Mouse (Mus musculus): ENCODE measurements around the gene Arrdc1. TPM values are rescaled to one million over a fixed set of nuclear protein-coding genes. Genes with fewer than 3 reads are reported as not detected.
"Not testable (repeated sequence)": the region's sequence is repeated elsewhere in the genome, so short reads cannot be mapped to it uniquely, and the experiment has no call there.

The Arrdc1 gene
- polyA plus RNA-seq, 1 experiment = 102 TPM

DNA sequence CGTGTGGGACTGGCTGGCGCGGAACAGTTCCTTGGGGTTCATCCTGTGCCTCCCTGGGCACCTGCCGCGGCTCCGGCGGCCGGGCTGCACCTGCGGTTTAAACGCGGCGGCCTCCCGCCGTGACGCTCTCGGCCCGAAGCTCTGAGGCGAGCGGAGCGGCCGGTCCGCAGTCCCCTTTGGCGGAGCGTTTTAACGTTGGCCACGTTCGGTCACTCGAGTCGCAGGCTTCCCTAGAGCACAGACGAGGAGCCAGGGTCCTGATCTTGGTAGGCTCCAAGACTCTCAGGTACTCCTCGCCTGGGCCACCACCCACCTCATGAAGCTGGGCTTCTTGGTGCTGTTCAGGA, 15.1 kb upstream of the Arrdc1 start:
- Histone ChIP-seq H3K27ac (ENCODE audit: insufficient read depth, low read depth, low read length) (no peak overlapping the region), H3K4me3 (ENCODE audit: insufficient read depth, low read length) (peak overlapping the region; percentile 93), H3K4me1 (ENCODE audit: control insufficient read depth, insufficient read depth, low read length) (peaks cover 10% of the 10 kb centered on the region)
- no peak for TF ChIP-seq CTCF (IDR thresholded peaks at IDR 0.05; ENCODE audit: low read depth, low read length)
- no peak for TF ChIP-seq POLR2A (IDR thresholded peaks at IDR 0.05; ENCODE audit: borderline replicate concordance, low read depth, low read length)

DNA sequence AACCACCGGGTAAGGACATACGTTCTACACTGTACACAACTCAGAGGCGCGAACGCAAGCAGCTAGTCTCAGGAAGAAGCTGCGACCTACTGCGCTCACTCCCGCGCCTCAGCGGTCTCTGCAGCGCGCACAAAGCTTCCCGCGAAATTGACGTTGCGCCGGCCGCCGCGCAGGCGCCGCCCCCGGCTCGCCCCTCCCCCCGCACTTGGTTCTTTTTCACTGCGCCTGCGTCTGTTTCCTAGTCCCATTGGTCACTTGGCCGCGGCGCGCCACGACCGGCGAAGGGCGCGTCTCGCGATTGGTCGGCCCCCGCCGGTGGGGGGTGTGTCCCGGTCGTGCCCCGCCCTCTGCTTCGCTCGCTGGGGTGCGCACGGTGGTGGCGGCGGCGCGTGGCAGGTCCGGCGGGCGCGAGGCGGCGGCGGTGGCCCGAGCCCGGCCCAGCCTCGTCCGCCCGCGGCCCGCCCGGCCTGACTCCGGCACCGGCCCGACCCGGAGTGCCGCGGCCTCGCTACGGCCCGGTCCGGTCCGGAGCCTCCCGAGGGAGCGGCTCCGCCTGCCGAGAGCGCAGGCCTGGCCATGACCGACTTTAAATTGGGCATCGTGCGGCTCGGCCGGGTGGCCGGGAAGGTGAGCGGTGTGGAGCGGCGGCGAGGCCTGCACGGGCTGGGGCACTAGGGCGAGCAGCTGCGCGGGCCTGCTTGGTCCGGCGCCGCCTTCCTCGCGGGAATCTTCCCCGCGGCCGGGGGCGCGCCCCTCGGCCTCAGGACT, 14.6 kb upstream of the Arrdc1 start, which contains the start of gene Zmynd19:
Gene Zmynd19 (plus strand): TSS at position 372 of the 768 bp plus-strand sequence.
- TF ChIP-seq POLR2A (IDR thresholded peaks at IDR 0.05; ENCODE audit: borderline replicate concordance, low read depth, low read length) = no peak
- no peak for TF ChIP-seq CTCF (IDR thresholded peaks at IDR 0.05; ENCODE audit: low read depth, low read length)
- Histone ChIP-seq H3K4me1 (ENCODE audit: control insufficient read depth, insufficient read depth, low read length) (peaks cover 10% of the 10 kb centered on the region), H3K27ac (ENCODE audit: insufficient read depth, low read depth, low read length) (0 out of 2 replicates have a peak within 1 kb of the TSS, but pooled peaks have one; percentile 14), H3K4me3 (ENCODE audit: insufficient read depth, low read length) (peak within 1 kb of the TSS; percentile 93)

DNA sequence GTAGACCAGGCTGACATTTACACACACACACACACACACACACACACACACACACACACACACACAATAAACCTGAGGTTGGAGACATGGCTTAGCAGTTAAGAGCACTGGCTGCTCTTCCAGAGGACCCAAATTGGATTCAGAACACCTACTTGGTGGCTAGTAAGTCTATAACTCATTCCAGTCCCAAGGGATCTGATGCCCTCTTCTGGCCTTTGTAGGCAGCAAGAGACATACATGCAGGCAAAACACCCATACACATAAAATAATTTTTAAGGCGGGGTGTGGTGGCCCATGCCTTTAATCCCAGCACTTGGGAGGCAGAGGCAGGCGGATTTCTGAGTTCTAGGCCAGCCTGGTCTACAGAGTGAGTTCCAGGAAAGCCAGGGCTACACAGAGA, 9.3 kb upstream of the Arrdc1 start:
- H3K27ac ChIP-seq (ENCODE audit: insufficient read depth, low read depth, low read length); H3K4me1 ChIP-seq (ENCODE audit: control insufficient read depth, insufficient read depth, low read length); H3K4me3 ChIP-seq (ENCODE audit: insufficient read depth, low read length): not testable (repeated sequence)

DNA sequence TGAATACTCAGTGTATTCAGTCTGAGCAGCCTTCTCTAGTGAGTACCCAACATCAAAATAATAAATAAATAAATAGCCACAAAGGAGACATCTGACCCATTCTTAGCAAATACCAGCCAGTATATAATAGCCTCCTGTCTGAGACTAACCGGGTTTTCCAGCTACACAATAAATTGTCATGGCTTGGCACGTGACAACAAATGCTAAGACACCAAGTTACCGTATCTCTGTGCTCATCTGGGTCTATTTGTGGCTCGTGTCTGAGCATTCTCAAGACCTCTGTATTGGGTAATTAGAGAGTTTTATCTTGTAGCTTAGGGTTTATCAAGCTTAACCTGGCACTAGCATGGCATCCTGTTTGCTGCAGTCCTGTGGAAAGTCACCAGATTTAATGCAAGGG, 7.0 kb upstream of the Arrdc1 start:
- no peak overlapping the region for H3K4me3 ChIP-seq (ENCODE audit: insufficient read depth, low read length)
- no peaks in the 10 kb centered on the region for H3K4me1 ChIP-seq (ENCODE audit: control insufficient read depth, insufficient read depth, low read length)
- no peak overlapping the region for H3K27ac ChIP-seq (ENCODE audit: insufficient read depth, low read depth, low read length)
- TF ChIP-seq CTCF (IDR thresholded peaks at IDR 0.05; ENCODE audit: low read depth, low read length) (no peak), POLR2A (IDR thresholded peaks at IDR 0.05; ENCODE audit: borderline replicate concordance, low read depth, low read length) (no peak)

DNA sequence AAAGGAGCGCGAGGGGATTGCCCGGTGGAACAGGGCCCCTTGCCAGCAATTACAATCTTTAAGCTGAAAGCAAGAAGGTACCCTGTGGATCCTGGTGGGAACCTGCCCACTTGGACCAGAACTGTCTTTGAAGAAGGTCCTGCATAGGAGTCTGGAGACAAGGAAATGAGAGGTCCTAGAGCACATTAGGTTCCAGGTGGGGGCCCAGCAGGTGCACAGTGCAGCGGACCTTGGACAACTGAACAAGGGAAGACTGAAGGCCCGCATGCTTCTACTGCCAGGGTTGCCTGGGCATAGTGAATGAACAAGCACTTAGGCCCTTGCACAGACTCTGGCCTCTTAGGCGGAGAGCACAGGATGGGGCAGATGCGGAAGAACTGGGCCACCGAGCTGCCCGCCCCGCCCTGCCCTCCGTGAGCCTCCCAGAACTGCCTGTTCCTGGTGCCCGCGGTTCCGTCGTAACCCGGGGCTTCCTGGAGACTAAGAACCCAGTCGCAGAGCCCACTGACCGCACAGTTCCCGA, 550 bp downstream of the Arrdc1 start:
- H3K4me3 ChIP-seq (ENCODE audit: insufficient read depth, low read length) = peak overlapping the region; percentile 96
- TF ChIP-seq CTCF (IDR thresholded peaks at IDR 0.05; ENCODE audit: low read depth, low read length) = no peak
- TF ChIP-seq POLR2A (IDR thresholded peaks at IDR 0.05; ENCODE audit: borderline replicate concordance, low read depth, low read length) = no peak
- H3K4me1 ChIP-seq (ENCODE audit: control insufficient read depth, insufficient read depth, low read length) = peaks cover 10% of the 10 kb centered on the region; the same call in 1 of the 2 replicates
- peak overlapping the region; percentile 86 for H3K27ac ChIP-seq (ENCODE audit: insufficient read depth, low read depth, low read length)

DNA sequence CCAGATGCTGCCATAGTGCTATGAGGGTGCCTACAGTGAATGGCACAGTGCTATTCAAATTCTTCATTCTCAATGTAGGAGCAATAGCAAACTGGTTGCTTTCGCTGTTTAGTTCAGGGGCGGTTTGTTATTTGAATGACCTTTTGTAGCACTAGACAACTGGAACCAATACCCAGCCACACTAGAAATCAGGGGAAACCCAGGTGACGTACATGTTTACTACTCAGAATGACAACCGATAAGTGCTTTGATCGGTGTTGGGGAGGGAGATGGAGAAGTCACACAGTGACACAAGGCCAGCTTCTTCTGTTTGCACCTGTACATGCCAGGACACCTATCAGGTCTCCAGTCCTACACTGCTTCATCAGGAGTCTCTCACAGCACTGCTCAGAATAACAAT, 5.5 kb downstream of the Arrdc1 start:
- no peak overlapping the region for H3K27ac ChIP-seq (ENCODE audit: insufficient read depth, low read depth, low read length)
- H3K4me3 ChIP-seq (ENCODE audit: insufficient read depth, low read length) = no peak overlapping the region
- peaks cover 29% of the 10 kb centered on the region for H3K4me1 ChIP-seq (ENCODE audit: control insufficient read depth, insufficient read depth, low read length)
- no peak for TF ChIP-seq POLR2A (IDR thresholded peaks at IDR 0.05; ENCODE audit: borderline replicate concordance, low read depth, low read length)

DNA sequence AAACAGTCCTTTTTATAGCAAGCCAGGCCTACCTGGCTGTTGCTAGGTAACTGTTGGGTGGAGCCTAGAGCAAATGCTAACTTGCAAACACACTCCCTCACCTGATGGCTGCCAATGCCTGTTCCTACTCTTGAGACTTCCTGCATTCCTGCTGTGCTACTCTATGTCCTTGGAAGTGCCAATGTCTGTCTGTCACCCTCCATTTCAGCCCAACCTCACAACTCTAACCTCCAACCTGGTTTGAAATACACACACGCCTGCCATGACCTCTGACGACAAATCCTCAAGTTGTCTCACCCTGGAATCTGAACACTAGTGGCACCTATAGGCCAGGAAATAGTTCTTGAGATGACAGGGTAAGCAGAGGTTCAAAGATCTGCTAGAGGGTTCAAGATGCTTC, 5.9 kb downstream of the Arrdc1 start:
- H3K4me1 ChIP-seq (ENCODE audit: control insufficient read depth, insufficient read depth, low read length) = peaks cover 29% of the 10 kb centered on the region

DNA sequence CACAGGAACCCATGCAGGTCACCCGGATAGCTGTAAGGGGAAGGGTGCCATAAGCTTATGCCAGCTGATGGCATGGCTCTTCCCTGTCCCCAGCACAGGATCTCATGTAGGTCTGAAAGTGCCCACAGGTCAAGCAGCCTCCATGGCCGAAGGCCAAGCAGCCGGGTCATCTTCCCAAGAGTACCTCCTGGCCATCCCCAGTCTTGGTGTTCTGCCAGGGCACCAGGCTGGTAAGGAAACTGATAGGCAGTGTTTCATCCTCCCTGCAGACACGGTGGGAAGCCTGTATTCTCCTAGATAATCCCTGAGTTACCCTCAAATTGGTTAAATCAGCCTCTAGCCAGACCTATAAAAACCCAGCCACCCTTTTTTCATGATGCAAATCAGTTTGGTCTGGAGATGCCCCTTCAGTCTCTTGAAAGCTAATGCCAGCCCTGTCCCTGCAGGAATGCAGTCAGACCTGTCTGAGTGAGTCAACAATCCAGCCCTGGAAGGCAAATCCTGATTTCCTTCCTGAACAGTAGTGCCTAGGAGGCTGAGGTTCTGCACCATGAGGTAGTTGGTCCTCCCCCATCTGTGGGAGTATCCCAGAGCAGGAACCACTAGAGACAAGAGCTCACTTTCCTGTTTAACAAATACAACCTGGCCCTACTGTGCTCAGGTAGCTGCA, 7.1 kb downstream of the Arrdc1 start:
- Histone ChIP-seq H3K27ac (ENCODE audit: insufficient read depth, low read depth, low read length) (peak overlapping the region; percentile 63; the same call in 1 of the 2 replicates), H3K4me1 (ENCODE audit: control insufficient read depth, insufficient read depth, low read length) (peaks cover 21% of the 10 kb centered on the region), H3K4me3 (ENCODE audit: insufficient read depth, low read length) (no peak overlapping the region)
- TF ChIP-seq POLR2A (IDR thresholded peaks at IDR 0.05; ENCODE audit: borderline replicate concordance, low read depth, low read length) (no peak), CTCF (IDR thresholded peaks at IDR 0.05; ENCODE audit: low read depth, low read length) (no peak)

More for the DNA sequence above, 5.9 kb downstream of the Arrdc1 start:
- TF ChIP-seq CTCF (IDR thresholded peaks at IDR 0.05; ENCODE audit: low read depth, low read length) (no peak), POLR2A (IDR thresholded peaks at IDR 0.05; ENCODE audit: borderline replicate concordance, low read depth, low read length) (no peak)
- Histone ChIP-seq H3K4me3 (ENCODE audit: insufficient read depth, low read length) (no peak overlapping the region), H3K27ac (ENCODE audit: insufficient read depth, low read depth, low read length) (no peak overlapping the region)

DNA sequence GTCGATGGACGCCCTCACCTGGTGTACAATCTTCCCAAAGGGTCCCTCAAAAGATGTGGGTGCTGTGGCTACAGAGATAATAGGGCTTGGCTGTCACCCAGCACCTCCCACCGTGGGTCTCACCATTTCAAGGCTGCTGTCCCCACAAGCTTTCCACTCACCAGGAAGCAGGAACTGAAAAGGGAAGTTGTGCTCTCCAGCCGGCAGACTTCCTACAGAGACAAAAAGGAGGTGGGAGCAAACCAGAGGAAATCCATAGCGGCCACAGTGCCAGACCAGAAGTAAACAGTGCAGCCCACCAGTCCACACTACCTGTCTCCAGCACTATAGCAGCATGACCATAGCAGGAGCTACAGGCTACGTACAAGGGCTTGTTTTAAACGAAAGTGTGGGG, 8.1 kb downstream of the Arrdc1 start:
- Histone ChIP-seq H3K4me1 (ENCODE audit: control insufficient read depth, insufficient read depth, low read length) (peaks cover 21% of the 10 kb centered on the region), H3K27ac (ENCODE audit: insufficient read depth, low read depth, low read length) (peak overlapping the region; percentile 63), H3K4me3 (ENCODE audit: insufficient read depth, low read length) (no peak overlapping the region)
- TF ChIP-seq CTCF (IDR thresholded peaks at IDR 0.05; ENCODE audit: low read depth, low read length) (no peak), POLR2A (IDR thresholded peaks at IDR 0.05; ENCODE audit: borderline replicate concordance, low read depth, low read length) (no peak)

DNA sequence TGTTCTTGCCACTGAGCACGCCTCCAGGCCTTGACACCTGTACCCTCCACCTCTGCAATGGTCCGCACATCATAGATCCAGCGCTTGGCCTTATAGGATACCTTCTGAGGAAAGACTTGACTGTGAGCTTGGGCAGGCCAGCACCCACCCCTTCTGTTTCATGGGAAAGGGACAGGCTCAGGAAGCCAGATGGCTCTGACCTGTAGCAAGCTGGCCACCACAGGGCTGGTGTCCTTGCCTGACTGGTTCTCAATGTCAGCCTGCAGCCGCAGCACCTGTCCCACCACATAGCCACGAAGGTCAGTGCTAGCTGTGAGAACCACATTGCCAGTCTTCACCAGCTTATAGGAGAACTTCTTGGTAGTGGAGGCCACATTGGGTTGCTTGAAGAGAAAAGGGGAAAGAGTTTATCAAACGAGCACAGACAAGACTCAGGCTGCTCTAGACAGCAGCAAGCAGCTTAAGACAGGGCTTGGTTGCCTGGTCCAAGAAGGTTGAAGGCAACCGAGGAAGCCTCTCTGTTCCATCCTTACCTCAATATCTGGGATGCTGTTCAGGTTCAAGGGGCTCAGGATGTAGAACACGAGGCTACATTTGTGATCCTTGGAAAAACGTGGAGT, 8.6 kb downstream of the Arrdc1 start:
- Histone ChIP-seq H3K4me1 (ENCODE audit: control insufficient read depth, insufficient read depth, low read length) (peaks cover 21% of the 10 kb centered on the region), H3K4me3 (ENCODE audit: insufficient read depth, low read length) (no peak overlapping the region), H3K27ac (ENCODE audit: insufficient read depth, low read depth, low read length) (peak overlapping the region; percentile 7; the same call in 1 of the 2 replicates)
- no peak for TF ChIP-seq CTCF (IDR thresholded peaks at IDR 0.05; ENCODE audit: low read depth, low read length)
- no peak for TF ChIP-seq POLR2A (IDR thresholded peaks at IDR 0.05; ENCODE audit: borderline replicate concordance, low read depth, low read length)
